13 mouse cellular contexts compared by ENCODE assay signal in the genomic region with DNA sequence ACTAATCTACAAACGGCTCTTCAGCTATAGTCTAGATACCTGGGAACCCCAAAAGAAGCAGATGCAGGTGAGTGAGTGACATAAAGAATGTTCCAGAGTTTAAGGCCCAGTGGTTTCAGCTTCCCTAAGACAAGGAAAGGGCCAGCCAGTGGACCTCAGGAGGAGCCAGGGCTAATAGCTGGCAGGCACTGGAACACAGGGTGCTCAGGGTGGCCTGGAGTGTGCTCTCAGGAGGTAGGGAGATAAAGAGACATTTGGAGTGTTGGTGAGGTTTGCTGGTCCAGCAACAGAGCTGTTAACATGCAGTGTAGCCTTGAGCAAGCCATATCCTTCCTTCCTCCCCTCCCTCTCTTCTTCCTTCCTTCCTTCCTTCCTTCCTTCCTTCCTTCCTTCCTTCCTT.
A peak's percentile ranks its signal among the peaks of the same experiment; 100 is the strongest.
DNase-seq lines count a peak whose midpoint lies in the region; ATAC-seq lines count a peak whose summit lies in the region.
"Had no signal": no experiment of that assay in that cellular context is flagged by ENCODE, and none has a peak within 500 bp of the region (broad histone marks: within the 10 kb centered on the region; RNA-seq: fewer than 3 reads in every experiment).

No protein-coding gene starts in this region.

- no peaks in the 10 kb centered on the region for H3K27me3 ChIP-seq in heart, embryonic 10.5 days (ENCODE audit: insufficient read depth, poor library complexity, severe bottlenecking)
- H3K27me3 ChIP-seq in embryonic facial prominence, embryonic 15.5 days = no peaks in the 10 kb centered on the region
- H3K27me3 ChIP-seq in liver, embryonic 16.5 days (ENCODE audit: control insufficient read depth, insufficient read depth, low read depth, low read length) = no peaks in the 10 kb centered on the region
- H3K27me3 ChIP-seq in neural tube, embryonic 15.5 days (replicated peaks) = no peaks in the 10 kb centered on the region

- H3K9me3 ChIP-seq in heart, embryonic 10.5 days = no peaks in the 10 kb centered on the region
- H3K9me3 ChIP-seq in embryonic facial prominence, embryonic 15.5 days (replicated peaks) = no peaks in the 10 kb centered on the region
- no peaks in the 10 kb centered on the region for H3K9me3 ChIP-seq in liver, embryonic 16.5 days (replicated peaks; ENCODE audit: control insufficient read depth, low read length)
- H3K9me3 ChIP-seq in neural tube, embryonic 15.5 days (replicated peaks) = no peaks in the 10 kb centered on the region
- H3K9me3 ChIP-seq: midbrain, embryonic 10.5 days had no signal

- no peak overlapping the region for H3K4me2 ChIP-seq in embryonic facial prominence, embryonic 15.5 days (replicated peaks)
- 0 out of 2 replicates have a peak overlapping the region, but pooled peaks have one; percentile 6 for H3K4me2 ChIP-seq in liver, embryonic 16.5 days (ENCODE audit: low read depth, low read length)
- no peak overlapping the region for H3K4me2 ChIP-seq in neural tube, embryonic 15.5 days

- H3K4me1 ChIP-seq in heart, embryonic 10.5 days = peaks cover 72% of the 10 kb centered on the region
- H3K4me1 ChIP-seq in embryonic facial prominence, embryonic 15.5 days = peaks cover 69% of the 10 kb centered on the region
- peaks cover 64% of the 10 kb centered on the region for H3K4me1 ChIP-seq in liver, embryonic 16.5 days (ENCODE audit: control insufficient read depth, low read depth, low read length)
- peaks cover 22% of the 10 kb centered on the region for H3K4me1 ChIP-seq in neural tube, embryonic 15.5 days

- ATAC-seq in embryonic facial prominence, embryonic 15.5 days (ENCODE audit: insufficient number of reproducible peaks, low FRiP score, low TSS enrichment, low read depth) = no peak
- ATAC-seq in liver, embryonic 16.5 days (ENCODE audit: low read depth) = no peak
- ATAC-seq in neural tube, embryonic 15.5 days (ENCODE audit: low FRiP score) = no peak
- ATAC-seq: activated CD4-positive, CD25-positive, alpha-beta regulatory T cell, adult 4 months; inflammation-experienced regulatory T-cells, adult 6 months had no signal

- H3K9ac ChIP-seq in embryonic facial prominence, embryonic 15.5 days = no peak overlapping the region
- H3K9ac ChIP-seq in liver, embryonic 16.5 days (ENCODE audit: low read depth, low read length) = peak overlapping the region; percentile 0; the same call in 1 of the 2 replicates
- H3K9ac ChIP-seq in neural tube, embryonic 15.5 days (replicated peaks) = no peak overlapping the region

- no peak overlapping the region for H3K4me3 ChIP-seq in heart, embryonic 10.5 days
- no peak overlapping the region for H3K4me3 ChIP-seq in embryonic facial prominence, embryonic 15.5 days (replicated peaks)
- H3K4me3 ChIP-seq in liver, embryonic 16.5 days (ENCODE audit: low read depth, low read length) = no peak overlapping the region
- no peak overlapping the region for H3K4me3 ChIP-seq in neural tube, embryonic 15.5 days (replicated peaks)
- H3K4me3 ChIP-seq: midbrain, embryonic 10.5 days had no signal

- H3K36me3 ChIP-seq in heart, embryonic 10.5 days = peaks cover 38% of the 10 kb centered on the region
- H3K36me3 ChIP-seq in embryonic facial prominence, embryonic 15.5 days = 0 out of 2 replicates have a peak, but pooled peaks cover 29% of the 10 kb centered on the region
- no peaks in the 10 kb centered on the region; the same call in 1 of the 2 replicates for H3K36me3 ChIP-seq in liver, embryonic 16.5 days (ENCODE audit: control insufficient read depth, insufficient read depth)
- H3K36me3 ChIP-seq in neural tube, embryonic 15.5 days = peaks cover 6% of the 10 kb centered on the region; the same call in 1 of the 2 replicates

- WGBS in heart, embryonic 10.5 days = 66% methylated on average over 1 of the region's 1 CpGs
- WGBS in embryonic facial prominence, embryonic 15.5 days = 80% methylated on average over 1 of the region's 1 CpGs
- 62% methylated on average over 1 of the region's 1 CpGs for WGBS in liver, embryonic 16.5 days (ENCODE audit: insufficient replicate concordance)
- 96% methylated on average over 1 of the region's 1 CpGs for WGBS in neural tube, embryonic 15.5 days

- peak overlapping the region; percentile 84 for H3K27ac ChIP-seq in heart, embryonic 10.5 days
- peak overlapping the region; percentile 55; the same call in 1 of the 2 replicates for H3K27ac ChIP-seq in embryonic facial prominence, embryonic 15.5 days (replicated peaks)
- peak overlapping the region; percentile 66 for H3K27ac ChIP-seq in liver, embryonic 16.5 days (ENCODE audit: low read length)
- no peak overlapping the region for H3K27ac ChIP-seq in neural tube, embryonic 15.5 days (replicated peaks)
- H3K27ac ChIP-seq: midbrain, embryonic 10.5 days had no signal

- DNase-seq in heart, embryonic 10.5 days (ENCODE audit: low spot score) = no peak
- DNase-seq in heart, adult 18-20 months = no peak
- peak; percentile 40 to 64 for DNase-seq in lung, adult 18-20 months
- no peak for DNase-seq in lung, postnatal 10 days
- DNase-seq: cerebellum, postnatal 10 days; retina, postnatal 1 day; thymus, postnatal 36 days had no signal

Comparison
In these comparisons a context has a peak if more than half of its experiments do, and no peak if none do; other contexts are left out.
1. DNase-seq: peak in lung, adult 18-20 months (2 of 2); none in heart, embryonic 10.5 days (single experiment), heart, adult 18-20 months (0 of 2) and lung, postnatal 10 days (single experiment).